7 mouse cellular contexts compared by ENCODE assay signal in the genomic region with DNA sequence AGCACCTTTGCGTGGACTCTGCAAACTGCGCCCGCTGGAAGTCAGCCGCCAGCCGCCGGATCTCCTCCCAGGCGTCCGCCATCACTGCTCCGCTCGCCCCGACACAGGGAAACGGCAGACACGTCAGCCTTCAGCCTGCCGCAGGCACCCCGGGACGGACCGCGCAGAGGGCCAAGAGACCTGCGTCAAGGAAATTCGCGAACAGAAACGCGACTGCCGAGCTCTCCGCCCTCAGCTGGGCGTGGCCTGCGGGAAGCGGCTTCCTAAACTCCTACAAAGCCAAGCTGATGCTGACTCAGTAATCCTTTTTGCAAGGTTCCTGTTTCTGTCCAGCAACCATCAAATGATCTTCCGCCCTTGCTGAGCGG. TPM values are rescaled to one million over a fixed set of nuclear protein-coding genes. Genes with fewer than 3 reads are reported as not detected.
A peak's percentile ranks its signal among the peaks of the same experiment; 100 is the strongest.
DNase-seq lines count a peak whose midpoint lies in the region; ATAC-seq lines count a peak whose summit lies in the region.

A gene (minus strand): TSS at position 151 of the 368 bp plus-strand sequence.

- H3K9me3 ChIP-seq in embryonic facial prominence, embryonic 12.5 days, result no peaks in the 10 kb centered on the region
- H3K9me3 ChIP-seq in limb, embryonic 11.5 days (ENCODE audit: control insufficient read depth, low read length), result no peaks in the 10 kb centered on the region
- H3K9me3 ChIP-seq in midbrain, embryonic 14.5 days (ENCODE audit: control insufficient read depth, low read length), result no peaks in the 10 kb centered on the region

- peak; percentile 98 for ATAC-seq in embryonic facial prominence, embryonic 12.5 days (ENCODE audit: insufficient number of reproducible peaks, insufficient read depth, low FRiP score, low TSS enrichment)
- peak; percentile 98 for ATAC-seq in limb, embryonic 11.5 days (ENCODE audit: insufficient number of reproducible peaks, low FRiP score, low TSS enrichment, low read depth)
- peak; percentile 98 for ATAC-seq in midbrain, embryonic 14.5 days (ENCODE audit: low FRiP score, low TSS enrichment)

- peaks cover 4% of the 10 kb centered on the region; the same call in 1 of the 2 replicates for H3K4me1 ChIP-seq in embryonic facial prominence, embryonic 12.5 days
- H3K4me1 ChIP-seq in limb, embryonic 11.5 days (ENCODE audit: control insufficient read depth, insufficient read depth, low read length), result no peaks in the 10 kb centered on the region
- H3K4me1 ChIP-seq in midbrain, embryonic 14.5 days (ENCODE audit: control insufficient read depth, insufficient read depth, low read length), result peaks cover 12% of the 10 kb centered on the region

- H3K27me3 ChIP-seq in embryonic facial prominence, embryonic 12.5 days, result no peaks in the 10 kb centered on the region
- H3K27me3 ChIP-seq in limb, embryonic 11.5 days (ENCODE audit: control insufficient read depth, insufficient read depth, low read length), result no peaks in the 10 kb centered on the region
- no peaks in the 10 kb centered on the region for H3K27me3 ChIP-seq in midbrain, embryonic 14.5 days (ENCODE audit: control insufficient read depth, insufficient read depth, low read length)

- H3K4me2 ChIP-seq in embryonic facial prominence, embryonic 12.5 days (replicated peaks), result peak within 1 kb of the TSS; percentile 56
- H3K4me2 ChIP-seq in limb, embryonic 11.5 days (ENCODE audit: low read depth, severe bottlenecking), result peak within 1 kb of the TSS; percentile 48
- H3K4me2 ChIP-seq in midbrain, embryonic 14.5 days (ENCODE audit: low read length), result peak within 1 kb of the TSS; percentile 74

- H3K27ac ChIP-seq in embryonic facial prominence, embryonic 12.5 days, result peak within 1 kb of the TSS; percentile 97
- peak within 1 kb of the TSS; percentile 74 for H3K27ac ChIP-seq in limb, embryonic 11.5 days (replicated peaks; ENCODE audit: low read depth, low read length)
- peak within 1 kb of the TSS; percentile 99 for H3K27ac ChIP-seq in midbrain, embryonic 14.5 days (replicated peaks; ENCODE audit: low read depth, low read length)

- peaks cover 18% of the 10 kb centered on the region for H3K36me3 ChIP-seq in embryonic facial prominence, embryonic 12.5 days
- peaks cover 2% of the 10 kb centered on the region; the same call in 1 of the 2 replicates for H3K36me3 ChIP-seq in limb, embryonic 11.5 days (ENCODE audit: control insufficient read depth, insufficient read depth, low read length)
- H3K36me3 ChIP-seq in midbrain, embryonic 14.5 days (ENCODE audit: control insufficient read depth, insufficient read depth, low read length), result peaks cover 18% of the 10 kb centered on the region

- peak within 1 kb of the TSS; percentile 76 for H3K4me3 ChIP-seq in embryonic facial prominence, embryonic 12.5 days
- H3K4me3 ChIP-seq in limb, embryonic 11.5 days (ENCODE audit: low read depth, low read length), result peak within 1 kb of the TSS; percentile 62
- peak within 1 kb of the TSS; percentile 84 for H3K4me3 ChIP-seq in midbrain, embryonic 14.5 days (replicated peaks; ENCODE audit: low read depth, low read length)

- peak within 1 kb of the TSS; percentile 80 for H3K9ac ChIP-seq in embryonic facial prominence, embryonic 12.5 days
- peak within 1 kb of the TSS; percentile 89 for H3K9ac ChIP-seq in limb, embryonic 11.5 days (ENCODE audit: low read length)
- peak within 1 kb of the TSS; percentile 93 for H3K9ac ChIP-seq in midbrain, embryonic 14.5 days (replicated peaks; ENCODE audit: low read length)

- DNase-seq in adrenal gland, postnatal 25 days, result peak; percentile 99
- peak; percentile 99 for DNase-seq in heart, adult 11 months
- peak; percentile 98 for DNase-seq in kidney, adult 18-20 months
- peak; percentile 96 for DNase-seq in limb, embryonic 11.5 days (ENCODE audit: low spot score)
- DNase-seq in midbrain, embryonic 14.5 days, result peak; percentile 98
- DNase-seq in spleen, adult 18-20 months, result peak; percentile 87 to 95

- WGBS in embryonic facial prominence, embryonic 12.5 days, result 0% methylated on average over 30 of the region's 30 CpGs
- WGBS in limb, embryonic 11.5 days, result under 1% methylated on average over 30 of the region's 30 CpGs
- under 1% methylated on average over 30 of the region's 30 CpGs for WGBS in midbrain, embryonic 14.5 days

RNA-seq across cellular contexts. Expression of the gene that starts here (rescaled TPM):
- total RNA-seq in adrenal gland, postnatal 25 days (2021), result 25.6 and 43.1 TPM in 2 replicates
- polyA plus RNA-seq in embryonic facial prominence, embryonic 12.5 days (2016; fragmentation: Nextera tagmentation; extraction: Ambion mirVana), result 35.2 and 37.8 TPM in 2 replicates
- 36.7 and 37.2 TPM in 2 replicates for polyA plus RNA-seq in limb, embryonic 11.5 days (2014; fragmentation: Nextera tagmentation; extraction: Ambion mirVana)
- polyA plus RNA-seq in midbrain, embryonic 14.5 days (2014; fragmentation: Nextera tagmentation; extraction: Ambion mirVana), result 34.8 and 40.4 TPM in 2 replicates

Comparison
In these comparisons a context has a peak if more than half of its experiments do, and no peak if none do; other contexts are left out.
1. Peak in every context shown above with its lines: DNase-seq, ATAC-seq, H3K4me3 ChIP-seq and H3K27ac ChIP-seq.